Mouse (Mus musculus): ENCODE results near the gene Fam163b.

Gene Fam163b

GRCm38 (mm10) chr2:27141950-27142693 lies at the start of gene Fam163b:
Gene Fam163b (minus strand): TSS chr2:27142491.
- peak; percentile 41 to 66 for DNase-seq (ENCODE audit: inconsistent age in 2 of 2, low spot score in 1 of 2)

GRCm38 (mm10) chr2:27189994-27190393 lies 47.7 kb upstream of the Fam163b start:
- DNase-seq (ENCODE audit: inconsistent age in 2 of 2, low spot score in 1 of 2), result no peak

- DNase-seq (ENCODE audit: inconsistent age in 2 of 2, low spot score in 1 of 2), result no peak
Measured at GRCm38 (mm10) chr2:27187531-27187930, 45.2 kb upstream of the Fam163b start.

- peak; percentile 66 to 80 for DNase-seq (ENCODE audit: inconsistent age in 2 of 2, low spot score in 1 of 2)
Measured at GRCm38 (mm10) chr2:27183734-27184133, 41.4 kb upstream of the Fam163b start.

GRCm38 (mm10) chr2:27181907-27182306 lies 39.6 kb upstream of the Fam163b start:
- DNase-seq (ENCODE audit: inconsistent age in 2 of 2, low spot score in 1 of 2), result no peak

GRCm38 (mm10) chr2:27179101-27179500 lies 36.8 kb upstream of the Fam163b start:
- DNase-seq (ENCODE audit: inconsistent age in 2 of 2, low spot score in 1 of 2), result no peak

GRCm38 (mm10) chr2:27175696-27176267 lies 33.5 kb upstream of the Fam163b start:
- peak; percentile 48 to 61 for DNase-seq (ENCODE audit: inconsistent age in 2 of 2, low spot score in 1 of 2)

- no peak for DNase-seq (ENCODE audit: inconsistent age in 2 of 2, low spot score in 1 of 2)
Measured at GRCm38 (mm10) chr2:27174242-27174641, 32.0 kb upstream of the Fam163b start.

- no peak for DNase-seq (ENCODE audit: inconsistent age in 2 of 2, low spot score in 1 of 2)
Measured at GRCm38 (mm10) chr2:27166999-27167398, 24.7 kb upstream of the Fam163b start.

- DNase-seq (ENCODE audit: inconsistent age in 2 of 2, low spot score in 1 of 2), result no peak
Measured at GRCm38 (mm10) chr2:27166074-27166473, 23.8 kb upstream of the Fam163b start.

GRCm38 (mm10) chr2:27164796-27165590 lies 22.7 kb upstream of the Fam163b start, which contains the start of gene Dbh:
Gene Dbh (plus strand): TSS chr2:27165233.
- peak; percentile 74 to 77 for DNase-seq (ENCODE audit: inconsistent age in 2 of 2, low spot score in 1 of 2)

GRCm38 (mm10) chr2:27163851-27164250 lies 21.6 kb upstream of the Fam163b start:
- DNase-seq (ENCODE audit: inconsistent age in 2 of 2, low spot score in 1 of 2), result no peak

- peak in 1 of 2 experiments; percentile 22 for DNase-seq (ENCODE audit: inconsistent age in 2 of 2, low spot score in 1 of 2)
Measured at GRCm38 (mm10) chr2:27162656-27163055, 20.4 kb upstream of the Fam163b start.

- DNase-seq (ENCODE audit: inconsistent age in 2 of 2, low spot score in 1 of 2), result peak; percentile 26 to 72
Measured at GRCm38 (mm10) chr2:27161526-27161925, 19.2 kb upstream of the Fam163b start.

GRCm38 (mm10) chr2:27156596-27156995 lies 14.3 kb upstream of the Fam163b start:
- DNase-seq (ENCODE audit: inconsistent age in 2 of 2, low spot score in 1 of 2), result peak; percentile 69 to 72

- no peak for DNase-seq (ENCODE audit: inconsistent age in 2 of 2, low spot score in 1 of 2)
Measured at GRCm38 (mm10) chr2:27154466-27155185, 12.3 kb upstream of the Fam163b start.

- DNase-seq (ENCODE audit: inconsistent age in 2 of 2, low spot score in 1 of 2), result no peak
Measured at GRCm38 (mm10) chr2:27149457-27149856, 7.2 kb upstream of the Fam163b start.

GRCm38 (mm10) chr2:27146840-27147239 lies 4.5 kb upstream of the Fam163b start:
- DNase-seq (ENCODE audit: inconsistent age in 2 of 2, low spot score in 1 of 2), result no peak

GRCm38 (mm10) chr2:27144957-27145356 lies 2.7 kb upstream of the Fam163b start:
- no peak for DNase-seq (ENCODE audit: inconsistent age in 2 of 2, low spot score in 1 of 2)

- DNase-seq (ENCODE audit: inconsistent age in 2 of 2, low spot score in 1 of 2), result no peak
Measured at GRCm38 (mm10) chr2:27138356-27138755, 3.9 kb downstream of the Fam163b start.

GRCm38 (mm10) chr2:27136789-27137188 lies 5.5 kb downstream of the Fam163b start:
- DNase-seq (ENCODE audit: inconsistent age in 2 of 2, low spot score in 1 of 2), result no peak
